Mouse (Mus musculus): ENCODE data around the gene Polg. TPM values are rescaled to one million over a fixed set of nuclear protein-coding genes. Genes with fewer than 3 reads are reported as not detected.
A peak's percentile ranks its signal among the peaks of the same experiment; 100 is the strongest.

Gene Polg
- polyA plus RNA-seq, 1 experiment from 2014 or later: 45.1 TPM

DNA sequence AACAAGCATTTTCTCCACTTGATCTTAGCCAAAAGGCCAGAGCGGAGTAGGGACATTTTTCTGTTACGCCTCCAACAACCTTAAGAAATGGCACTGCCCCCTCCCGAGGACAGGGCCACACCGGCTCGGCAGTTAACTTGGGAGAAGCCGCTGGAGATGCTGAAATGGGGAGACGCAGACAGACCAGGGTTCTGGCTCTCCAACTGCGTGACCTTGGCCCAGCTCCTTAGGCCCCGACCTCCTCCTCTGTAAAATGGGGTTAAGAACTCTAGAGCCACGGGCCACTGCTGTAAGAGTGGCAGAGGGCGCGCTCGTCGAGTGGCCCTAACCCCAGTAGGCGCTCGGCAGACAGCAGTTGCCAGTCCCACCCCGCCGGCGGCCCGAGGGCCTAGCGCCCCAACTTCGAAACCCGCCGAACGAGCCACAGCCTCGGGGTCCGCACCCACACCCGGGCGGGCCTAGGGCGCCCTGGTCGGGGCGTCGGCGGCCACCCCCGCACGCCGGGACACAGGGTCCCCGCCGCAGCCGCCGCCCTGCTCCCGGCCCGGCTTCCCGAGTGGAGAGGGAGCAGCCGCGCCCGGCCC lies 609 bp downstream of the Polg start:
- Histone ChIP-seq H3K4me1 (ENCODE audit: control insufficient read depth, insufficient read depth, low read length) (peaks cover 7% of the 10 kb centered on the region), H3K27ac (ENCODE audit: low read depth, low read length) (peak overlapping the region; percentile 57), H3K9ac (ENCODE audit: low read length) (peak overlapping the region; percentile 78), H3K9me3 (ENCODE audit: control insufficient read depth, low read length) (no peaks in the 10 kb centered on the region), H3K4me2 (ENCODE audit: low read depth) (peak overlapping the region; percentile 78), H3K27me3 (ENCODE audit: control insufficient read depth, insufficient read depth, low read length) (no peaks in the 10 kb centered on the region), H3K4me3 (ENCODE audit: low read depth, low read length) (peak overlapping the region; percentile 86), H3K36me3 (ENCODE audit: control insufficient read depth, insufficient read depth, low read length) (peaks cover 7% of the 10 kb centered on the region)
- DNase-seq (ENCODE audit: low spot score): no peak
- ATAC-seq (ENCODE audit: insufficient read depth, low FRiP score, low TSS enrichment): peak; percentile 56
- under 1% methylated on average over 35 of the region's 47 CpGs for WGBS

- Histone ChIP-seq H3K4me1 (ENCODE audit: control insufficient read depth, insufficient read depth, low read length) (peaks cover 7% of the 10 kb centered on the region), H3K4me2 (ENCODE audit: low read depth) (peak overlapping the region; percentile 78), H3K9ac (ENCODE audit: low read length) (peak overlapping the region; percentile 78), H3K36me3 (ENCODE audit: control insufficient read depth, insufficient read depth, low read length) (peaks cover 7% of the 10 kb centered on the region), H3K27ac (ENCODE audit: low read depth, low read length) (no peak overlapping the region), H3K27me3 (ENCODE audit: control insufficient read depth, insufficient read depth, low read length) (no peaks in the 10 kb centered on the region), H3K4me3 (ENCODE audit: low read depth, low read length) (peak overlapping the region; percentile 86), H3K9me3 (ENCODE audit: control insufficient read depth, low read length) (no peaks in the 10 kb centered on the region)
- no peak for ATAC-seq (ENCODE audit: insufficient read depth, low FRiP score, low TSS enrichment)
- peak; percentile 36 for DNase-seq (ENCODE audit: low spot score)
- 5% methylated on average over 43 of the region's 47 CpGs for WGBS
Measured at GRCm38 (mm10) chr7:79464776-79465420, 1.3 kb downstream of the Polg start.

GRCm38 (mm10) chr7:79463376-79464077 lies 2.6 kb downstream of the Polg start:
- H3K4me1 ChIP-seq (ENCODE audit: control insufficient read depth, insufficient read depth, low read length): peaks cover 7% of the 10 kb centered on the region
- no peak overlapping the region for H3K4me2 ChIP-seq (ENCODE audit: low read depth)
- no peak overlapping the region for H3K27ac ChIP-seq (ENCODE audit: low read depth, low read length)
- H3K36me3 ChIP-seq (ENCODE audit: control insufficient read depth, insufficient read depth, low read length): peaks cover 10% of the 10 kb centered on the region
- WGBS: 93% methylated on average over 11 of the region's 11 CpGs
- H3K27me3 ChIP-seq (ENCODE audit: control insufficient read depth, insufficient read depth, low read length): no peaks in the 10 kb centered on the region
- DNase-seq (ENCODE audit: low spot score) (no peak), ATAC-seq (ENCODE audit: insufficient read depth, low FRiP score, low TSS enrichment) (no peak)
- H3K9me3 ChIP-seq (ENCODE audit: control insufficient read depth, low read length): no peaks in the 10 kb centered on the region
- no peak overlapping the region for H3K4me3 ChIP-seq (ENCODE audit: low read depth, low read length)
- no peak overlapping the region for H3K9ac ChIP-seq (ENCODE audit: low read length)

GRCm38 (mm10) chr7:79461721-79462120 lies 4.4 kb downstream of the Polg start:
- WGBS: 93% methylated on average over 10 of the region's 10 CpGs
- Histone ChIP-seq H3K27me3 (ENCODE audit: control insufficient read depth, insufficient read depth, low read length) (no peaks in the 10 kb centered on the region), H3K36me3 (ENCODE audit: control insufficient read depth, insufficient read depth, low read length) (peaks cover 13% of the 10 kb centered on the region), H3K4me1 (ENCODE audit: control insufficient read depth, insufficient read depth, low read length) (peaks cover 7% of the 10 kb centered on the region), H3K4me3 (ENCODE audit: low read depth, low read length) (no peak overlapping the region), H3K4me2 (ENCODE audit: low read depth) (no peak overlapping the region), H3K9ac (ENCODE audit: low read length) (no peak overlapping the region), H3K27ac (ENCODE audit: low read depth, low read length) (no peak overlapping the region), H3K9me3 (ENCODE audit: control insufficient read depth, low read length) (no peaks in the 10 kb centered on the region)
- DNase-seq (ENCODE audit: low spot score) (no peak), ATAC-seq (ENCODE audit: insufficient read depth, low FRiP score, low TSS enrichment) (no peak)

DNA sequence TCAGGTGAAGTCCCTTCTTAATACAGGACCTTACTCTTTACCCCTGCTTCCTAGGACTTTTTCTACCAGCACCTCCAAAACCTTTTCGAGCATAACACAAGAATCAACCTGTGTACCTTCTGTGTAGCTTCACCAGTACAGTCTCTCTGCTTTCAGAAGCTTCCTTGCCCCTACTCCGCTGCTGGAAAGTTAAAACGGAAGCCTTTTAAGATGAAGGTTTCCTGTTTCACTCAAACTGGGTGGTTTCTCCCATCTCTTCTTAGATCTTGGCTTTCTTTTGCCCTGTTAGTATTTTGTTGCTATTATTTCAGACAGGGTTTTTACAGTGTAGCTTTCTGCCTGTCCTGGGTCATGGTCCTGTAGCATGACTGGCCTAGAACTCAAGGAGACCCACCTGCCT lies 18.7 kb downstream of the Polg start:
- ATAC-seq (ENCODE audit: insufficient read depth, low FRiP score, low TSS enrichment): no peak
- H3K4me1 ChIP-seq (ENCODE audit: control insufficient read depth, insufficient read depth, low read length): no peaks in the 10 kb centered on the region
- no peak for DNase-seq (ENCODE audit: low spot score)
- peaks cover 11% of the 10 kb centered on the region for H3K36me3 ChIP-seq (ENCODE audit: control insufficient read depth, insufficient read depth, low read length)
- no peak overlapping the region for H3K9ac ChIP-seq (ENCODE audit: low read length)
- no peaks in the 10 kb centered on the region for H3K27me3 ChIP-seq (ENCODE audit: control insufficient read depth, insufficient read depth, low read length)
- no peak overlapping the region for H3K4me3 ChIP-seq (ENCODE audit: low read depth, low read length)
- H3K4me2 ChIP-seq (ENCODE audit: low read depth): no peak overlapping the region
- WGBS: 93% methylated on average over 3 of the region's 3 CpGs
- H3K9me3 ChIP-seq (ENCODE audit: control insufficient read depth, low read length): no peaks in the 10 kb centered on the region
- no peak overlapping the region for H3K27ac ChIP-seq (ENCODE audit: low read depth, low read length)

GRCm38 (mm10) chr7:79447048-79447447 lies 19.1 kb downstream of the Polg start:
- 93% methylated on average over 2 of the region's 2 CpGs for WGBS

GRCm38 (mm10) chr7:79440035-79440434 lies 26.1 kb downstream of the Polg start:
- H3K27me3 ChIP-seq (ENCODE audit: control insufficient read depth, insufficient read depth, low read length): no peaks in the 10 kb centered on the region
- WGBS: 81% methylated on average over 2 of the region's 2 CpGs
- no peaks in the 10 kb centered on the region for H3K9me3 ChIP-seq (ENCODE audit: control insufficient read depth, low read length)

More at GRCm38 (mm10) chr7:79447048-79447447, 19.1 kb downstream of the Polg start:
- Histone ChIP-seq H3K36me3 (ENCODE audit: control insufficient read depth, insufficient read depth, low read length) (peaks cover 7% of the 10 kb centered on the region), H3K27me3 (ENCODE audit: control insufficient read depth, insufficient read depth, low read length) (no peaks in the 10 kb centered on the region), H3K4me3 (ENCODE audit: low read depth, low read length) (no peak overlapping the region), H3K4me1 (ENCODE audit: control insufficient read depth, insufficient read depth, low read length) (no peaks in the 10 kb centered on the region), H3K9me3 (ENCODE audit: control insufficient read depth, low read length) (no peaks in the 10 kb centered on the region), H3K27ac (ENCODE audit: low read depth, low read length) (no peak overlapping the region), H3K9ac (ENCODE audit: low read length) (no peak overlapping the region), H3K4me2 (ENCODE audit: low read depth) (no peak overlapping the region)
- DNase-seq (ENCODE audit: low spot score): no peak
- ATAC-seq (ENCODE audit: insufficient read depth, low FRiP score, low TSS enrichment): no peak

DNA sequence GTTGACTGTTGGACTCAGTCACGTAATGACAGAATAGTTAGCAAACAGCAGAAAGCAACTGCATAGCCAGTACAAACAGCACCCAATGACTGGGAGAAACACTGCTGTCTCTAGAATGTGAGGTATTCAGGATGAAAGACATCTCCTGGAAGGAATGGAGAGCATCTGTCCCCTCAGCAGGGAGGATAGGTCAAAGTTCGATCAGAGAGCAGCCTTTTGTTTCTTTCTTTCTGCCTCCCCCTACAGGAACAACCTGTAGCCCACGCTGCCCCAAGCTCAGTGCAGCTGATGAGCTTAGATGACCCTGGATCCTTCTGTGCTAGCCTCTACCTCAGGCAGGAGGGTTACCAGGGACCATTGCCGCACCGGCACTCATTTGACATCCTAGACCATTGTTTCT lies 37.9 kb downstream of the Polg start:
- DNase-seq (ENCODE audit: low spot score) (no peak), ATAC-seq (ENCODE audit: insufficient read depth, low FRiP score, low TSS enrichment) (no peak)
- Histone ChIP-seq H3K4me3 (ENCODE audit: low read depth, low read length) (no peak overlapping the region), H3K9me3 (ENCODE audit: control insufficient read depth, low read length) (no peaks in the 10 kb centered on the region), H3K27ac (ENCODE audit: low read depth, low read length) (no peak overlapping the region), H3K36me3 (ENCODE audit: control insufficient read depth, insufficient read depth, low read length) (no peaks in the 10 kb centered on the region), H3K4me1 (ENCODE audit: control insufficient read depth, insufficient read depth, low read length) (no peaks in the 10 kb centered on the region), H3K9ac (ENCODE audit: low read length) (no peak overlapping the region), H3K4me2 (ENCODE audit: low read depth) (no peak overlapping the region), H3K27me3 (ENCODE audit: control insufficient read depth, insufficient read depth, low read length) (no peaks in the 10 kb centered on the region)
- 44% methylated on average over 5 of the region's 5 CpGs for WGBS

More at GRCm38 (mm10) chr7:79440035-79440434, 26.1 kb downstream of the Polg start:
- ATAC-seq (ENCODE audit: insufficient read depth, low FRiP score, low TSS enrichment): no peak
- H3K9ac ChIP-seq (ENCODE audit: low read length): no peak overlapping the region
- H3K4me3 ChIP-seq (ENCODE audit: low read depth, low read length): no peak overlapping the region
- no peak for DNase-seq (ENCODE audit: low spot score)
- H3K36me3 ChIP-seq (ENCODE audit: control insufficient read depth, insufficient read depth, low read length): peaks cover under 1% of the 10 kb centered on the region; the same call in 1 of the 2 replicates
- H3K27ac ChIP-seq (ENCODE audit: low read depth, low read length): no peak overlapping the region
- H3K4me2 ChIP-seq (ENCODE audit: low read depth): no peak overlapping the region
- no peaks in the 10 kb centered on the region for H3K4me1 ChIP-seq (ENCODE audit: control insufficient read depth, insufficient read depth, low read length)
